Mouse (Mus musculus) kidney, postnatal 0 days (tissue): ENCODE measurements around the gene Cacna1c. TPM values are rescaled to one million over a fixed set of nuclear protein-coding genes. Genes with fewer than 3 reads are reported as not detected.

ENCODE experiments used
- ATAC-seq: fragments of 200-750 bp; cut with Nextera tagmentation; replicated peaks from 2 replicates; pipeline ENCODE4 v1.8.0; 2017; ENCODE audit warnings: low read depth, moderate number of reproducible peaks, moderate TSS enrichment, moderate library complexity; ENCODE audit not compliant: low FRiP score
- DNase-seq: peaks from one replicate; pipeline ENCODE4 v3.0.0-alpha.2; 2016; ENCODE audit warnings: low spot score
- H3K27ac ChIP-seq: fragments of 300-500 bp; sonication (generic); 2 replicates; pipeline ENCODE4 v1.5.1; 2014; ENCODE audit warnings: mild to moderate bottlenecking
- H3K27me3 ChIP-seq: fragments of 300-500 bp; sonication (generic); 2 replicates; pipeline ENCODE4 v1.6.1; 2014; ENCODE audit warnings: low read length, mixed read lengths; ENCODE audit not compliant: insufficient read depth
- H3K36me3 ChIP-seq: fragments of 300-500 bp; sonication (generic); 2 replicates; pipeline ENCODE4 v1.6.1; 2014; ENCODE audit warnings: low read length, mixed read lengths; ENCODE audit not compliant: insufficient read depth
- H3K4me1 ChIP-seq: fragments of 300-500 bp; sonication (generic); replicated peaks from 2 replicates; pipeline ENCODE4 v1.6.1; 2014; ENCODE audit warnings: antibody characterized with exemption, low read length, mixed read lengths; ENCODE audit not compliant: insufficient read depth
- H3K4me2 ChIP-seq: fragments of 300-500 bp; sonication (generic); 2 replicates; pipeline ENCODE4 v1.6.1; 2014; ENCODE audit warnings: mild to moderate bottlenecking, low read length, moderate library complexity, mixed read lengths
- H3K4me3 ChIP-seq: fragments of 300-500 bp; sonication (generic); replicated peaks from 2 replicates; pipeline ENCODE4 v1.5.1; 2014; ENCODE audit warnings: low read depth, low read length
- H3K9ac ChIP-seq: fragments of 300-500 bp; sonication (generic); 2 replicates; pipeline ENCODE4 v1.6.1; 2014; ENCODE audit warnings: low read depth, low read length
- H3K9me3 ChIP-seq: fragments of 300-500 bp; sonication (generic); replicated peaks from 2 replicates; pipeline ENCODE4 v1.6.1; 2016; ENCODE audit warnings: low read length, inconsistent platforms, mixed read lengths
- CTCF ChIP-seq: IDR thresholded peaks from 2 replicates; pipeline ENCODE4 v1.5.1; 2016; ENCODE audit warnings: antibody characterized with exemption, low read depth, mild to moderate bottlenecking, moderate library complexity
- WGBS: fragments of 180-500 bp; shearing (Covaris S2); extraction: QIAGEN DNeasy Blood & Tissue Kit; methylation state at CpG from one replicate; pipeline ENCODE4 v1.1.7; 2014; 5-methylcytosine and 5-hydroxymethylcytosine counted together
- polyA plus RNA-seq: library from polyadenylated mRNA; unstranded; fragments of >200 nt; fragmentation: Nextera tagmentation; extraction: Ambion mirVana; gene quantifications from 2 replicates; pipeline ENCODE4 v1.2.1, GENCODE M21; 2015

Gene Cacna1c
- polyA plus RNA-seq, 1 experiment from 2014 or later, result 1.3 TPM

- Histone ChIP-seq H3K4me2 (peak overlapping the region; percentile 95), H3K27me3 (peaks cover 17% of the 10 kb centered on the region; the same call in 1 of the 2 replicates), H3K9ac (peak overlapping the region; percentile 57; the same call in 1 of the 2 replicates), H3K4me3 (peak overlapping the region; percentile 57), H3K36me3 (no peaks in the 10 kb centered on the region), H3K4me1 (peaks cover 9% of the 10 kb centered on the region; the same call in 1 of the 2 replicates), H3K9me3 (no peaks in the 10 kb centered on the region), H3K27ac (0 out of 2 replicates have a peak overlapping the region, but pooled peaks have one; percentile 31)
- TF ChIP-seq CTCF, result no peak
- ATAC-seq, result 0 out of 2 replicates have a peak, but pooled peaks have one; percentile 8
- peak; percentile 53 for DNase-seq
- WGBS, result 0% methylated on average over 68 of the region's 69 CpGs
These were observed 88.9 kb downstream of the Cacna1c start for GRCm38 (mm10) chr6:119107140-119107855.

DNA sequence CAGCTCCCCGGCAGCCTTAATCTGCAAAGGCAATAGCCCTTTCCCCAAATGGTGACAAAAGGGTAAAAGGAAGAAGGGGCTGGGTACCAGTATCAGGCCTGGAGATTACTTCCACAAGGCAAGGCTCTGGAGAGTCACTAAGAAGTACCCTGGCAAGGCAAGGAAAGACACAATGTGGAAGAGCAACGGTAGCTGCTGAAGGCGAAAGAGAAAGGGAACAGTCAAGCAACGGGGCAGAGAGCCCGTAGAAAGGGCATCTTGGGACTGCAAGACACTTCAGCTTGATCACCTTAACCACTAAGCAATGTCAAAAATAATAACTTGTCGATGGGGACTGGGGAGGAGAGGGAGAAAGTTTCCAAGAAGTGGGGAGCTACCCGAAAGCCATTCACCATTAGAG lies 89.5 kb downstream of the Cacna1c start:
- H3K27ac ChIP-seq, result no peak overlapping the region
- peak overlapping the region; percentile 57 for H3K4me3 ChIP-seq
- H3K36me3 ChIP-seq, result no peaks in the 10 kb centered on the region
- TF ChIP-seq CTCF, result no peak
- peaks cover 9% of the 10 kb centered on the region; the same call in 1 of the 2 replicates for H3K4me1 ChIP-seq
- peak overlapping the region; percentile 95 for H3K4me2 ChIP-seq
- ATAC-seq (no peak), DNase-seq (no peak)
- H3K9me3 ChIP-seq, result no peaks in the 10 kb centered on the region
- no peak overlapping the region for H3K9ac ChIP-seq
- WGBS, result 20% methylated on average over 7 of the region's 7 CpGs
- H3K27me3 ChIP-seq, result peaks cover 17% of the 10 kb centered on the region; the same call in 1 of the 2 replicates

- Histone ChIP-seq H3K4me2 (no peak overlapping the region), H3K4me1 (peaks cover 9% of the 10 kb centered on the region; the same call in 1 of the 2 replicates), H3K9ac (no peak overlapping the region), H3K36me3 (no peaks in the 10 kb centered on the region), H3K4me3 (no peak overlapping the region), H3K27me3 (peaks cover 17% of the 10 kb centered on the region; the same call in 1 of the 2 replicates), H3K27ac (no peak overlapping the region), H3K9me3 (no peaks in the 10 kb centered on the region)
- DNase-seq (no peak), ATAC-seq (no peak)
- WGBS, result 25% methylated on average over 11 of the region's 11 CpGs
- no peak for TF ChIP-seq CTCF
These were observed 90.3 kb downstream of the Cacna1c start for GRCm38 (mm10) chr6:119105651-119106595.

- Histone ChIP-seq H3K4me3 (no peak overlapping the region), H3K36me3 (no peaks in the 10 kb centered on the region), H3K9ac (no peak overlapping the region), H3K4me1 (peaks cover 9% of the 10 kb centered on the region; the same call in 1 of the 2 replicates), H3K4me2 (no peak overlapping the region), H3K27ac (no peak overlapping the region), H3K27me3 (peaks cover 17% of the 10 kb centered on the region; the same call in 1 of the 2 replicates), H3K9me3 (no peaks in the 10 kb centered on the region)
- TF ChIP-seq CTCF, result peak; percentile 96
- DNase-seq, result peak; percentile 92
- 42% methylated on average over 8 of the region's 8 CpGs for WGBS
- no peak for ATAC-seq
These were observed 92.0 kb downstream of the Cacna1c start for GRCm38 (mm10) chr6:119104246-119104645.

DNA sequence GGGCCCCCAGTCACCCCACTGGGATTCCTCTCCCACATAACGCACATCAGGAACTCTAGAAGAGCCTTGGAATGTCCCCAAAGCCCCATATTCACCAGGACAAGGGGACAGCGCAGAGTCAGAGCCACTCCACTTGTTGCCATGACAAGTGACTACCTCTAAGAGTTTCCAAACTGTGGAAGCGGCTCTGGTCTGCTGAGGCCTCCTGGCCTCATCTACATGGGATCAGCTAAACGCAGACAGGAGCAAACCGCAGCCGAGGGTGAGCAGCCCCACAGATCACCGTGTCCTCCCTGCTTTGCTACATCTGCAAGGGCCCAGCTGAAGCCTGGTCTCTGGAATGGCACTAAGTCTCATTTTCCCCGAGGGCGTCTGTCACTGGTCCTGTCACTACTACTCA lies 93.3 kb downstream of the Cacna1c start:
- Histone ChIP-seq H3K9ac (no peak overlapping the region), H3K36me3 (no peaks in the 10 kb centered on the region), H3K9me3 (no peaks in the 10 kb centered on the region), H3K4me2 (no peak overlapping the region), H3K4me3 (no peak overlapping the region), H3K4me1 (peaks cover 9% of the 10 kb centered on the region; the same call in 1 of the 2 replicates), H3K27me3 (peaks cover 17% of the 10 kb centered on the region; the same call in 1 of the 2 replicates), H3K27ac (no peak overlapping the region)
- DNase-seq (no peak), ATAC-seq (no peak)
- no peak for TF ChIP-seq CTCF
- 86% methylated on average over 9 of the region's 9 CpGs for WGBS

DNA sequence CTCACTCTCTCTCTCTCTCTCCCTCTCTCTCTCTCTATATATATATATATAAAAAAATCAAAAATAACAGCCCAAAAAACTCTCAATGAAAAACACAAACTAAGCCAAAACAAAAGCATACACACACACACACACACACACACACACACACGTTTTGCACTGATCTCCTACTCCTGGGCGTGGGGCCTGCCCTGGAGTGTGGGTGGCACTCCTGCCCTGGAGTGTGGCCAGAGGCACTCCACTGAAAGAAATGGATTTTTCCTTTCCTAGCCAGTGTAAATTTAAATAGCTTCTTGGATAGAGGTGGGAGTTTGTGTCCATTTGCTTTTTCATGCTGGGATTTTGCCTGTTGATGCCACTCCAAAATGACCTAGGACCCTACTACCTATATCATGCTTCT lies 96.9 kb downstream of the Cacna1c start:
- no peak for TF ChIP-seq CTCF
- no peak overlapping the region for H3K4me3 ChIP-seq
- no peaks in the 10 kb centered on the region for H3K27me3 ChIP-seq
- DNase-seq, result no peak
- no peaks in the 10 kb centered on the region for H3K9me3 ChIP-seq
- H3K36me3 ChIP-seq, result no peaks in the 10 kb centered on the region
- ATAC-seq, result no peak
- H3K4me2 ChIP-seq, result no peak overlapping the region
- no peak overlapping the region for H3K27ac ChIP-seq
- 76% methylated on average over 2 of the region's 2 CpGs for WGBS
- no peak overlapping the region for H3K9ac ChIP-seq
- H3K4me1 ChIP-seq, result no peaks in the 10 kb centered on the region
